Mouse (Mus musculus) adrenal gland, postnatal 25 days (tissue): Measurements from ENCODE around the gene Adgrl3. TPM values are rescaled to one million over a fixed set of nuclear protein-coding genes. Genes with fewer than 3 reads are reported as not detected.

Source experiments
- DNase-seq: peaks from one replicate; pipeline ENCODE4 v3.0.0; 2021; ENCODE audit warnings: mixed read lengths
- long read RNA-seq: library from polyadenylated mRNA; stranded (forward); transcript quantifications from one replicate; pipeline ENCODE4 v2.0.0, GENCODE M21; 2021
- total RNA-seq: library from RNA; stranded (reverse); gene quantifications from 2 replicates; pipeline ENCODE4 v1.2.3, GENCODE M21; 2021

The Adgrl3 gene
- total RNA-seq = 2.9 and 5.7 TPM in 2 replicates
- long read RNA-seq, partial matches to known transcripts = 1 of 1 reads
- long read RNA-seq, other reads (novel, unspliced or antisense) = 0 of 1 reads

GRCm38 (mm10) chr5:81019590-81020254 is at the start of gene Adgrl3:
Gene Adgrl3, plus strand, starts transcription at chr5:81020138.
- DNase-seq = peak; percentile 64

GRCm38 (mm10) chr5:81019166-81019565 is 772 bp upstream of the Adgrl3 start:
- DNase-seq = no peak

- DNase-seq = peak; percentile 35
These were observed 505 bp downstream of the Adgrl3 start for GRCm38 (mm10) chr5:81020281-81021005.

- no peak for DNase-seq
These were observed 1.0 kb downstream of the Adgrl3 start for GRCm38 (mm10) chr5:81021006-81021320.

GRCm38 (mm10) chr5:81021331-81021863 is 1.5 kb downstream of the Adgrl3 start:
- peak; percentile 21 for DNase-seq

- DNase-seq = no peak
These were observed 1.9 kb downstream of the Adgrl3 start for GRCm38 (mm10) chr5:81021864-81022305.

- no peak for DNase-seq
These were observed 2.6 kb downstream of the Adgrl3 start for GRCm38 (mm10) chr5:81022306-81023071.

GRCm38 (mm10) chr5:81023923-81024715 is 4.2 kb downstream of the Adgrl3 start:
- no peak for DNase-seq

GRCm38 (mm10) chr5:81028875-81029274 is 8.9 kb downstream of the Adgrl3 start:
- DNase-seq = no peak

GRCm38 (mm10) chr5:81037091-81037490 is 17.2 kb downstream of the Adgrl3 start:
- no peak for DNase-seq

GRCm38 (mm10) chr5:81043875-81044274 is 23.9 kb downstream of the Adgrl3 start:
- DNase-seq = no peak

- no peak for DNase-seq
These were observed 26.2 kb downstream of the Adgrl3 start for GRCm38 (mm10) chr5:81046128-81046527.

GRCm38 (mm10) chr5:81054628-81055027 is 34.7 kb downstream of the Adgrl3 start:
- no peak for DNase-seq

- DNase-seq = no peak
These were observed 35.3 kb downstream of the Adgrl3 start for GRCm38 (mm10) chr5:81055253-81055652.

- no peak for DNase-seq
These were observed 38.2 kb downstream of the Adgrl3 start for GRCm38 (mm10) chr5:81058122-81058521.

- DNase-seq = no peak
These were observed 41.0 kb downstream of the Adgrl3 start for GRCm38 (mm10) chr5:81060950-81061349.

- no peak for DNase-seq
These were observed 41.4 kb downstream of the Adgrl3 start for GRCm38 (mm10) chr5:81061386-81061785.

GRCm38 (mm10) chr5:81064026-81064425 is 44.1 kb downstream of the Adgrl3 start:
- DNase-seq = no peak

- no peak for DNase-seq
These were observed 48.2 kb downstream of the Adgrl3 start for GRCm38 (mm10) chr5:81068173-81068572.

- DNase-seq = no peak
These were observed 48.9 kb downstream of the Adgrl3 start for GRCm38 (mm10) chr5:81068839-81069238.

- DNase-seq = no peak
These were observed 53.0 kb downstream of the Adgrl3 start for GRCm38 (mm10) chr5:81072888-81073287.

GRCm38 (mm10) chr5:81073875-81074274 is 53.9 kb downstream of the Adgrl3 start:
- no peak for DNase-seq
